Mouse (Mus musculus): Measurements from ENCODE around the gene Rcn3. TPM values are rescaled to one million over a fixed set of nuclear protein-coding genes. Genes with fewer than 3 reads are reported as not detected.

Rcn3 gene
- total RNA-seq, 2 experiments from 2014 or later, result 5.9 to 6.0 TPM

DNA sequence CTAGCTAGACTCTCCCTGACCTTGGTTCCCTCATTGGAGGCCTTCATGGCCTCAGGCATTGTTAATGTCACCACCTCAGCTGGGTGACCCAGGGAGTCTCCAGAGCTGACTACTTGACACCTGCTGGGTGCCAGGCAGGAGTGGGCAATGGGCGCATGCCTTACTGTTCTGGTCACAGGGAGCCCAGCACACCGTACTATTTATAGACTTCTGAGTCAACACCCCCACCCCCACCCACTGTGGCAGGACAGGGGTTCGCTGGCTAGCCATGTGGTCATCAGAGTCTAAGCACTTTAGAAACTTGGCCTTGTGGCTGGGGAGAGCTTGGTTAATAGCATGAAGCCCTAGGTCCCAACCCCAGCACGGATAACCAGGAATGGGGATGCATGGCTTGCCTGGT is 16.6 kb downstream of the Rcn3 start:
- no peak for DNase-seq (ENCODE audit: low spot score in 2 of 2)

DNA sequence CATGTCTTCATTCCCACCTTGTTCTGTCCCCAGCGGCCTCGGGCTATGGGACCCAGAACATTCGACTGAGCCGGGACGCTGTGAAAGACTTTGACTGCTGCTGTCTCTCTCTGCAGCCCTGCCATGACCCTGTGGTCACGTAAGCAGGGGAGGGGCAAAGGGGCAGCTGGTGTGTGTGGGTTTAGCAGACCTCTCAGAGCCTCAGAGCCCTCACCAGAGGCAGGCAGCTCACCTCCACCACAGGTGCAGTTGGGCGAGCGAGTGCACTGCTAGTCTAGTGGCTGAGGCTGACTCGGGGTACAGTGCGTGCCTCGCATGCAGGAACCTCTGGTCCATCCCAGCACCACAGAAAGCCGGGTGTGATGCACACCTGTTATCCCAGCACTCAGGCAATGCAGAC is 18.1 kb downstream of the Rcn3 start:
- DNase-seq (ENCODE audit: low spot score in 2 of 2), result no peak

DNA sequence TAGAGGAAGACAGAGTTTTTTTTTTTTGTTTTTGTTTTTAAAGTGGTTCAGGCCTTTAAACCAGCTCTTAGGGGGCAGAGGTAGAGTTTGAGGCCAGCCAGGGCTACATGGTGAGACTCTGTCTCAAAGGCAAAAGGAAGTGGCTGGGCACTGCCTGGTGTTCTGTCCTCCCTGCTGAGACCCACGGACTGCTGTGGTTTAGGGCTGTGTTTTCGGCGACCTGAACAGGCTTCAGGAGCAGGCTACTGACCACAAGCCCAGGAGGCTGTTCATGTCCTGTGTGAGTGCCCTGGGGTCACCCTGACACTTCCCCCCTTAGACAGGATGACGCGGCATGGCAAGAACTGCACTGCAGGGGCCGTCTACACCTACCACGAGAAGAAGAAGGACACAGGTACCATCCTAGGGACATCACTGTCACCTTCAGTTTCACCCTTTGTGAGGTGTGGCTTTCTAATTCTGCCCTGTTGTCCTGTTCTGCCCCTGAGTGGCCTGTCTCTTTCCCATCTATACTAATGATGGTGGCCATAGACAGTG is 18.8 kb downstream of the Rcn3 start:
- no peak for DNase-seq (ENCODE audit: low spot score in 2 of 2)

DNA sequence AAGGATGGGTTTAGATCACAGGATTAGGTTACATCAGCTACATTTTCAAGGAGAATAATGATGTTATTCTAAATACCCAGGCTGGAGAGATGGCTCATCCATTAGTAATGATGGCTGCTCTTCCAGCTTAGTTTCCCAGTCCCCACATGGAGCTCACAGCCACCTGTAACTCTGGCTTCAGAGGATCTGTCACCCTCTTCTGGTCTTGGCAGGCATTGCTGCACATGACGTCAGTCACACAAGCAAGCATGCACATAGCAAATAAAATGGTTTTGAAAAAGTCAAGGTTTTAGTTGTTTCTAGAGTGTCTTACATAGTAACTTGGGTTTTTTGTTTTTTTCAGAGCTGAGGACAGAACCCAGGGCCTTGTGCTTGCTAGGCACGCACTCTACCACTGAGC is 19.8 kb downstream of the Rcn3 start:
- DNase-seq (ENCODE audit: low spot score in 2 of 2), result no peak

DNA sequence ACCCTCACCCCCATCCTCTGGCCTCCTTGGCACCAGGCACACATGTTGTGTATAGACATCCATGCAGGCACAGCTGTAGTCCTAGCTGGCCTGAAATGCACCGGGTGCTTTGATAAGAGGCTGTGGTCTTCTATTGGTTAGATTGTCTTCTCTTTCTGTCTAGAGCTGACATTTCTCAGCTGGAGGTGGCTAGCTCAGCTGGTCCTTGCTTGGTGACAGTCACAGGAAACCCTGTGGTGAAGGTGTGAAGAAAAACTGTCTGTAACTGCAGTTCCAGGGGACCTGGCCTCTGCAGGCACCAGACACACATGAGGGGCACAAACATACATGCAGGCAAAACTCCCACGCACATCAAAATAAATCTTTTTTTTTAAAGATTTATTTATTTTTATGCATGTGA is 22.4 kb downstream of the Rcn3 start:
- DNase-seq (ENCODE audit: low spot score in 2 of 2), result no peak

DNA sequence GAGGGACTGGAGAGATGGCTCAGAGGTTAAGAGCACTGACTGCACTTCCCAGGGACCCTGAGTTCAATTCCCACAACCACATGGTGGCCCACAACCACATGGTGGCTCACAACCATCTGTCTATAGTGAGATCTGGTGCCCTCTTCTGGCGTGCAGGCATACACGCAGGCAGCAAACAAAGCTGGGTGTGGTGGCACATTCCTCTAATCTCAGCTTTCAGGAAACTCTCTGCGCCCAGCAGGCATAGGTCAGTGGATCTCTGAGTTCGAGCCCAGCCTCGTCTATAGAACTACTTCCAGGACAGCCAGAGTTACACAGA is 24.1 kb downstream of the Rcn3 start:
- no peak for DNase-seq (ENCODE audit: low spot score in 2 of 2)

DNA sequence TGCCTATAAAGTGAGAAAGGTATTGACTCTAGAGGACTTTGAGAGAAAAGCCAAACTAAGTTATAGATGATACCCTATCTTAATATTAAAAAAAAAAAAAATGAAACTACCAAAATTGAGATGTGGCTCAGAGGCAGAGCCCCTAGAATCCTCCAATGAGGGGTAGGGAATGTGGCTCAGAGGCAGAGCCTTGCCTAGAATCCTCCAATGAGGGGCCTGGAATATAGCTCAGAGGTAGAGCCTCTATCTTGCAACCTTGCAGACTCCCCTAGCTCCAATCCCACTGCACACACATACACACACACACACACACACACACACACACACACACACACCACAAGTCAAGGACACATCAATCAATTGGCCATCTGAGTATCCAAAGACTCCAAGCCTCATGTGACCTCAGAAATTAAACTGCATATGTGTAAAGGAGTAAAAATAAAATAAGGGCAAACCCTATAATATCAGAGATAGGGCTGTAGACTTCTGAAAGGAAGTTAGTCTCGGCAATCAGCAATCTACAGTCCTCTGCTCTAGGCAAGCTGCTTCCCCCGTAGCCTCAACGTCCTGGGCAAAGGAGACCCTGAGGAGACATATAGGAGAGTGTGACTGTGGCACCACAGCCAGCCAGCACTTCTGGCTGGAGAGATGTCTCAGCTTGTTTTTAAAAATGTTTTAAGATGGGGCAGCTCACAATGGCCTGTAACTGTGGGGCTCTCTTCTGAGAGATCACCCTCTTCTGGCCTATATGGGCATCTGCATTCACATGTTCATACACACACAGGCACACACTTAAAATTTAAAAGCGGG is 24.6 kb downstream of the Rcn3 start:
- no peak for DNase-seq (ENCODE audit: low spot score in 2 of 2)

DNA sequence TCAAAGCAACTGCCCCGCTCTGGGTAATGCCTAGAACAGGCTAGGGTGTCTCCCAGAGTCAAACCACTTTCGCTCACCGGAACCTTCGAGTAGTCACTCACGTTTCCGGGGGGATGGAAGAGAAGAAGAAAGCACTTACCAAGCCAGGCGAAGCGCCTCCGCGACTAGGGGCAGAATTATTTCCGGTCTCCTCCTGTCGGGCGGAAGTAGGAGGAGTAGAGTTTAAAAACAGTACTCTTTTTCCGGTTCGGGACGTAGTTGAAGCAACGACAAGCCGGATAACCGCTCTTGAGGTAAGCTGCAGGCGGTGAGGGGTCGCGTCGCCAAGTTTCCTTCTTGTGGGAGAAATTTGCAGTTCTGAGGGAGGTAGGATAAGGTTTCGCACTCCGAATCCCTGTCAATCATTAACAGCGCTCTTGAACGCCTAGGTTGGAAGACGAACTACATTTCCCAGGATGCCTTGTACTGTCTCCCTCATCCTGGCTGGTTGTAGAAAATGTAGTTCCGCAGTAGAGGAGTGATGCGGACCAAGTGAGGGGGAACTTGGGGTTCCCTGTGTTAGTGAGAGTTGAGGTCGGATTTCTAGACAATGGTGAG is 29.7 kb downstream of the Rcn3 start, which contains the start of the genes Nosip and Prrg2:
TSS of gene Nosip (plus strand) at position 191 of the 597 bp plus-strand sequence.
TSS of gene Prrg2 (minus strand) at position 439 of the 597 bp plus-strand sequence.
- peak; percentile 95 for DNase-seq (ENCODE audit: low spot score in 2 of 2)

DNA sequence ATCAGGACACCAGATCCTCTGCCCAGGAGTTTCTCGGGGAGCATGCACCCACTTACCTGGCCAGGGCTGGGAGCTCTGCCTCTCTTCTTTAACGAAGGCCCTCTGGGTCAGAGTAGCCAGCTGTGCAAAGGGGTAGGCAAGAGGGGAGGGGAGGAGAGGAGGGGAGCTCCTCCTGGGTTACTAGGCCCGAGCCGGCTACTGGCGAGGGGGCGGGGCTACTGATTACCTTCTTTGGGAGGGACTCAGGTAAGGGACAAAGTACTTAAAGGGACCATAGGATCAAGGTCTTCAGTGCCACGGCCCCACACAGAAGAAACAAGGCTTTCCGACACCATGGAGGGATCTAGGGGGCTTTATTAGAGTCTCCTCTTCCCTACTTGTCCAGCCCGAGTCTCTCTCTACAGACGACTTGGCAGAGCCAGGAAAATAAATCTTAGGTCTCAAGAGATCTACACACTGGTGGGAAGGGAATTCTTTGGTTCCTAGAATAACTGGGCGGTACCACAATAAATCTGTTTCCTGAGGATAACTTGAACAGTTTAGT is 30.4 kb downstream of the Rcn3 start:
- no peak for DNase-seq (ENCODE audit: low spot score in 2 of 2)

DNA sequence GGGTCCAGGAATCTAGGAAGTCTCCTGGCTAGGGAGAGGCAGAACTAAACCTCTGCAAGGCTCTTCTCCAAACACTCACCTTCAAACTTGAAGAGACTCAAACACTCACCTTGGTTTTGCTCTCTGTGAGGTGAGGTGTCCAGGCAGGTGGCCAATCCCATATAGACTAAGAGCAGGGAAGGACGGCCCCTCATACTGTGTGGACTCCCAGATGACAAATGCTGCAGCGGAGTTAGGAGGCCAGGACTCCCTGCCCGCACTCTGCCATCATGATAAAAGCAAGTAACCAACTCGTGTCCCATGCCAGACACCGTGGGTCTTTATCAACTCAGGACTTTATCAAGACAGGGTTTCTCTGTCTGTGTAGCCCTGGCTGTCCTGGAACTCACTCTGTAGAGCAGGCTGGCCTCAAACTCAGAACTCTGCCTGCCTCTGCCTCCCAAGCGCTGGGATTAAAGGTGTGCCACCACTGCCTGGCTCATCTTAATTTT is 31.3 kb downstream of the Rcn3 start:
- DNase-seq (ENCODE audit: low spot score in 2 of 2), result no peak

DNA sequence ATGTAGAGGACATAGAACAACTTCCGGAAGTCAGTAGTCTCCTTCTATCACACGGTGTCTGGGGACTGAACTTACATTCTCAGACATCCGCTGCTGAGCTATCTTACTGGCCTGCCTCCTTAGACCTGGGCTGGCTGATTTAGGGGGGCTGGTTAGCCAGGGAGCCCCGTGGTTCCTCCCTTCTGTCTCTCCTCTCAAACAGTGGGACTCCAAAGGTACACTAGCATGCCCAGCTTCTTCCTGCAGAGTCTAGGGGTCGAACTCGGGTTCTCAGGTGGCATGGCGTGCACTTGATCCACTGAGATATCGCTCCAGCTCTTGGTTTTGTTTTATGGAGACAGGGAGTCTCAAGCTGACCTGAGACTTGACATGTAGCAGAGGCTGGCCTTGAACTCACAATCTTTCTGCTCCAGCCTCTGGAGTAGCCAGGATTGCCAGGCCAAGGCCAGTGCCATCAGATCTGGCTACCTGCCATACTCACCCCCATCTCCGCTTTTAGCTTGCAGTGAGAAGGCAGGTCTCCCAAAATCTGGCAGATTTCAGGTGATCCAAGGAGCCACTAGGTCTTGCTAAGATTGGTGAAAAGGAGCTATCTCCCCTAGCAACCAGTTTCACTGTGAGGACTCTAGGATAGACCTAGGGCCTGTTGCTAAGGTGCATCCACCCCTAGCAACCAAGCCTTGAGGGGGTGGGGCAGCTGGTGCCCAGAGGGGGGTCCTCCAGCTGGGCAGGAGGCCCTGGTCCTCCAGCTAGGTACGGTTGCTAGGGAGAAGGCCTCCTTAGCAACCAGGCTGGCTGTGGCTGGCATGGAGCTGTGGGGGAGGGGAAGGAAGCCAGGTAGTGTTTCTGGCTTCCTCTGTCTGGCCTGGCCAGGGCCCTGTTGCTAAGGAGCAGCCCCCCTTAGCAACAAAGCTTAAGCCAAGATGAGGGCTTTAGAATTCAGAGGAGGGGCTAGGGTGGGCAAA is 33.1 kb downstream of the Rcn3 start:
- no peak for DNase-seq (ENCODE audit: low spot score in 2 of 2)

DNA sequence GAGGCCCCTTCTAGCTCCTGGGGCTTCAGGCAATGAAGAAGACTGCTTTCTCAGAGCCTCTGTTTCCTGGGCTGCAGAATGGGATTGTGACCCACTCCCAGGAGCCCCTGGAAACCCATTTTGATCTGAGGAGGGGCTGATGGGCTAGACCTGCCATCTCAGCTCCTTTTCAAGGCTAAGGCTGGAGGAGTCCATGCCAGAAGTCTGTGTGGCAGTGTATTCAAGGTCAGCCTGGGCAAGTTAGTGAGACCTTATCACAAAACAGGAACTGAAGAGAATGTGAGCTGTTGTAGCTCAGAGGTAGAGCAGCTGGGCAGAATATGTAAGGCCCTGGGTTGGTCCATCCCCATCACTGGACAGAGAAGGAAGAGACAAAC is 35.1 kb downstream of the Rcn3 start:
- no peak for DNase-seq (ENCODE audit: low spot score in 2 of 2)

DNA sequence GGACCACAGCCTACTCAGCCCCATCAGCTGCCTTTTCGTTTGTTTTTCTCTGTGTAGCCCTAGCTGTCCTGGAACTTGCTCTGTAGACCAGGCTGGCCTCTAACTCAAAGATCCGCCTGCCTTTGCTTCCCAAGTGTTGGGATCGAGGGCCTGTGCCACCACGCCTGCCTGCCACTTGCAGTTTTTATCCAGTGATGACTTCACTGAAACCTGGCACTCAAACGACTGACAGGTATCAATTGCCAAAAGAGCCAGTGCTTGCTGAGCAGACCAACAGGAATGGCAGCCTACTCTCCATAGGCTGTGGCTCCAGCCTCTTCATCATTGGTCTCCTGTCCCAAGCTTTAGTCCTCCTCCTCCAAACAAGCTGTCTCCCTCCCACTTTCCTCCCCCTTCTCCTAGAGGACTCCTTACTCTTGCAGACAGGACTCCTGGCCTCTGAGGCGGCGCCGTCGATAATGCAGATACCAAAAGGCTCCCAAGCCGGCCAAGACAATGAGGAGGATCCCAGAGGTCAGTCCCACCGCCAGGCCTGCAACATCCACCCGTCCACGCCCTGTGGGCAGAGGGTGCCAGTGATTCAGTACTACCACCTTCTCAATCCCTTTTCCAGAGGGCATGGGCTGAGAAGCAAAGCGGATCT is 35.6 kb downstream of the Rcn3 start:
- no peak for DNase-seq (ENCODE audit: low spot score in 2 of 2)

DNA sequence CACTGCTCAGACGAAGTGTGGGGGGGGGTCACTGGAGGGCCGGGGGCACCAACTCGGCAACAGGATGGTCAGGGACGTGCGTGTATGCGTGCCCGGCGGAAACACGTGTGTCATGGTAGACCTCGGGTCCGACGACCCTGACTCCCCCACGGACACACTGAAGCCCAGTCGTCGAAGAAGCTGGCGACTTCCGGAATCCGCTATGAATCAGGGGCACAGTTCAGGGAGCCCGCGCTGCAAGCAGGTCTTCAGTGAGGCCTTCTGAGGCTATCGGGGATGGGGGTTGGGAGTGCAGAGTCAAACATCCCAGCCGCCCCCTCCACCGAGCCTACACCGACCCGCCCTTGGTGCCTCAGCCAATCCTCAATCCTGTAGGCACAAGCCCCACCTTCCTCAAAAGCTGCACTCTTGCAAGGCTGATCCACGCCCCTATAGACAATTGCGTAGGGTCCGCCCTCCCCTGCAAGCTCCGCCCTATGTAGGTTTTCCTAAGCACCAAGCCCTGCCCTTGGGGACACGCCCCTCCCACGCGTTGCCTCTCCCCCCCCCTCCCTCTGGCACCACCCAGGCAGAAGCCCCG is 38.0 kb downstream of the Rcn3 start:
- DNase-seq (ENCODE audit: low spot score in 2 of 2), result peak; percentile 84 to 89

DNA sequence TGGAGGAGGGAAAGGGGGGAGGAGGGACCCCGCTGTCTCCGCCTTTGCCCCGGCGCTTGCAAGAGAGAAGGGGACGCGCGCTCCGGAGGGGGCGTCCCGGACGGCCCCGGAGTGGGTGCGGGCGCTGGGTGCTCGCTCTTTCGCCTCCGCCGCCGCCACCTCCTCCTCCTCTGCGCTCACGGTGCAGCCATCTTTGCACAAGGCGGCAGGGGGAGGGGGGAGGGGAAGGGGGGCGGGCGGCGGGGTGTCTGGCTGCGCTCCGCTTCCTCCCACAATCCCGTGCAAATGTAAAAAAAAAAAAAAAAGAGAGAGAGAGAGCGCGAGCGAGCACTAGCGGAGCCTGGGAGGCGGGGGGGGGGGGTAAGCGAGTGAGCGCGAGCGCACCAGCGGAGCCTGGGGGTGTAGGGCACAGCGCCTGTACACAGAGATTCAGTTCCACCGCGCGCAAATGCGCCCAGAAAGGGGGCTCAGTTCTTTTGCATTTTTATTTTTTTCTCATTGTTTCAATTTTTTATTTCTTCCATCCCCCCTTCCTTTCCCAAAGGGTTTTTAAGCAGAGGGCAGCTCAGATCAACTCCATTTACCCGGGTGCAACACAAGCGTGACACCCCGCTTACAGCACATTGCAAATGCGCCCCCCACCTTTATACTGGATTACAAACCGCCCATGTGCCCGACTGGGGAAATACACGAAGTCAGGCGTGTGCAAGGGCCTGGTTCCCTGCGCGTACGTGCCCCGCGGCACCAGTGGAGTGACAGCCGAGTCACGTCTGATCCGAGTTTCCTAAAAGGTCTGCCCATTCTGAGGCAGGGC is 38.7 kb downstream of the Rcn3 start:
- peak; percentile 49 to 73 for DNase-seq (ENCODE audit: low spot score in 2 of 2)

DNA sequence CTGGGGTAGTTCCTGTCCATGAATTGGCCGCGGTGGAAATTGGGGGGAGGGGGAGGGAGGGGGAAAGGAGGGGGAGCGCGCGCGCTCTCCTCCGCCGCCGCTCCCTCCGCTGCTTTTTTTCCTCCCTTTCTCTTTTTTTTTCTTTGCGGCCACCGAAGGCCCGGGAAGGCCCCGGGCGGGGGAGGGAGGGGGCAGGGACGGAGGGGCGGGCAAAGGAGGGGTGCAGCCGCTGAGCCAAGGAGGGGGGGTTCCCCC is 39.2 kb downstream of the Rcn3 start, which contains the start of gene Prr12:
TSS of gene Prr12 (minus strand) at position 20 of the 255 bp plus-strand sequence.
- no peak for DNase-seq (ENCODE audit: low spot score in 2 of 2)

DNA sequence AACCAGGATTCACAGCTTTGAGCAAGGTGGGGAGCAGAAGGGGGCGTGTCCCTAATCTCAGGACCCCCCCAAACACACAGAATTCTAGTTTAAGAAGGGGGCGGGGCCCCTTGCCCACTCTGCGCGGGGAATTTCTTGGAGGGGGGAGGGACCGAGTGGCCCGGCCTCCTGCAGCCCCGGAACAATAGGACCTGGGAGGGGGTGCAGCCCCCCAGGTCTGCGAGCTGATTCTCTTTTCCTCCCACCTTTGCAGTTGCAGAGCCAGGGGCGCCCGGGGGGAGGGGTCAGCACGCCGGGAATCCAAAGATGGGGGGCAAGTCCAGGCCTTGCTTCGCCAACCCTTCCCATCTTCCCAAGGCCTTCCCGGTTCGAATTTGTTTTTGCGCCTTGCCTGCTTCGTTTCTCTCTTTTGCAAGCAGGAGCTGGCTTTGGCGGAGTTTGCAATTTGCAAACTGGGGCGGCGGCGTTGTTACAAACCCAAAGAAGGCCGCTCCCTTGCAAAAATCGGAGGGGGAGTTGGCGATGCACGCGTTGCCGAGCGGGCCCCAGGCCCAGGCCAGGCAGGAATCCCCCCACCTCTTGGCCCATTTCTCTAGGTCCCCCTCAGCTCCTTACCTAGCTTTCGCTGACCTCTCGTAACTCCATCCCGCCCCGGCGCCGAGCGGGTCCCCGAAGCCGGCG is 39.7 kb downstream of the Rcn3 start:
- peak; percentile 40 to 65 for DNase-seq (ENCODE audit: low spot score in 2 of 2)

DNA sequence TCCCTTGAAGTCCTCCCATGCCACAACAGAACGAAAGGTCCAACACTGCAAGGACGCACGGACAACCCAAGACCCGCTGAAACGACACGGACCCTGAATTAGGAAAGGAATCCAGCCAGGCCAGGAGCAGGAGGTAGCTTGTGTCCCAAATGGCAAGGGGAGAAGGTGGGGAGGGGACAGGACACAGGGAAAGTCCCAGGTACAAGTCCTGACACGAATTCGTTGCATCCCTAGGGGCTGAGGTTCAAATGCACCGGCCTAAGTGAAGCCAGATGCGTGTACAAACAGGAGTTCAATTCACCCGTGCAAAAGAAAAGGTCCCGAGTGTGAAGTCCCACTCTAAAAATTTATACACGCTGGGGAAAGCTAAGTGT is 40.4 kb downstream of the Rcn3 start:
- DNase-seq (ENCODE audit: low spot score in 2 of 2), result no peak
